Mouse (Mus musculus) frontal cortex, adult (tissue): ENCODE measurements at regions not wholly inside any gene's neighbourhood (a gene's known extent, or its start where the extent isn't known, plus 50 kb on each side); places are given as distances from the start of the nearest gene placed in this dataset.

Source experiments
- ATAC-seq: cut with Nextera tagmentation; 2 replicates; pipeline ENCODE4 v1.9.2; 2017; ENCODE audit warnings: mild to moderate bottlenecking, moderate library complexity, mixed read lengths; ENCODE audit not compliant: low TSS enrichment

DNA sequence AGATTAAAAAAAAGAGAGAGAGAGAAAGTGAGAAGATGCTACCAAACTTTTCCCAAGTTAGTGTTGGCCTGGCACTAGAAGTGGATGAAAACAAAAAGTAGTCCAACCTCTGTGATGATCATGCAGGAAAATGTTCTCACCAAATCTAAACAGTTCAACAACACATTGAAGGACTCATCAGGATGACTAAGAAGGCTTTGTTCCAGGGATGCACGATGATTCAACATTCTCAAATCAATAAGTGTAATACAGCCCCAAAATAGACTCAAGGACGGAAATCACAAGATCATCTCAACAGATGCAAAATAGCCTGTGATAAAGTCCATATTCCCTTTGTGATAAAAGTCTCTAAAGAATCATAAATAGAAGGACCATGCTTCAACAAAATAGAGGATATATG is 106.3 kb downstream of the Cysltr2 start:
- ATAC-seq, result no peak

DNA sequence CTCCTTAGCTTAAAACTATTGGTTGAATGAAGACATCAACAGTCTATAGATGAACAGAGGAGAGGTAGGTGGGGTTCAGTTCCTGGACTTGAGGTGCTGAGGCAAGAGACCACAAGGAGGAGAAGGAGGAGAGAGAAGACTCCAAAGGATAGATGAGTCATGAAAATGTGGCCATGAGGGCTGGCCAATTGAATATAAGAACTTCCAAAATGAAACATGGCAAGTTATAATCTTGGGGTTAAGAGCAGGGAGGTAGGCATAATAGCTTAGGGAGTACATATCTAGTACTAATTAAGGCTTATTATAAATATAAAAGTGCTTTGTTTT is 109.9 kb downstream of the Cysltr2 start:
- no peak for ATAC-seq

DNA sequence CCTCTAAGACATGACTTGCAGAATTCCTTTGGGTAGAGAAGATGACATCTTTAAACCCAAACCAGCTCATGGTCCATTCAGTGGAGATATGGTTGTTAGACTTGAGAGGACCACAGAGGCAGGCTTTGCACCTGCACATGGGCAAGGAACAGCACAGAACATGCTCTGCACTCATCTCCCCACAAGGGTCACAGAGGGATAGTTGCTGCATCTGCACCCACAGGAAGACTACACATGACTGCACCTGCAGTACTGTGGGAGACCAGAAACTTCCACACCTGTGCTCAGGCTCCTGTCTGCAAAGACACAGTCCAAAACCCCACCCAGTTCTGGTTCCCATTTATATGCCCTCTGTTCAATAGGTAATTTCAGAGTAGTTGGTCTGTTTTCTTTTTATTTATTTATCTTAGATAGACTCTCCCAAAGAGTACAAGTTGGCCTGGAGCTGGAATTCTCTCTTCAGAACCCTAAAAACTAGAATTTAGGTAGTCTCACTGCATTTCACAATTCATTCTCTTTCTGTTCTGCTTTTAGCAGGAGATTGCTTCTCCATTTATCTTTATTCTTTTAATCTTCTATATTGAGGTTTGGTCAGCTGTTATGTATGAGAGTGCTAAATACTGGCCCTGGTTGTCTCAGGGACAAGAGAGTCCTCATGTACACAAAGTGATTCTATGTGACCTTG is 110.4 kb downstream of the Cysltr2 start:
- no peak for ATAC-seq

DNA sequence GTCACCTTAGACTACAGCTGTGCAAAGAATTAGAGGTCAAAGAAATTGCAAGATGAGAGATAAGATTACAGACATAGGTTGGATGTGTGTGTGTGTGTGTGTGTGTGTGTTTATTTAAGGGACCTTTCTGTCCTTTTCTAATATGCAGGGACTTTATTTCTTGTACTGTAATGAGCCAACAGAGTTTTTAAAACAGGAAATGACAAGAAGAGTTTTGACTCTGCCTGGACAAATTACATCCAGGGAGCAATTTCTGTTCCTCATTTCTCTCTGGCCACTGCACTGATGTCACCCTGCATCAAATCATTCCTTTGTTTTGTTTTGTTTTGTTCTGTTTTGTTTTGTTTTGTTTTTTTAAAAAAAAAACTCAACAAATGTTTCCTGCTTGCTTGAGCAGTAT is 115.3 kb downstream of the Cysltr2 start:
- no peak for ATAC-seq

DNA sequence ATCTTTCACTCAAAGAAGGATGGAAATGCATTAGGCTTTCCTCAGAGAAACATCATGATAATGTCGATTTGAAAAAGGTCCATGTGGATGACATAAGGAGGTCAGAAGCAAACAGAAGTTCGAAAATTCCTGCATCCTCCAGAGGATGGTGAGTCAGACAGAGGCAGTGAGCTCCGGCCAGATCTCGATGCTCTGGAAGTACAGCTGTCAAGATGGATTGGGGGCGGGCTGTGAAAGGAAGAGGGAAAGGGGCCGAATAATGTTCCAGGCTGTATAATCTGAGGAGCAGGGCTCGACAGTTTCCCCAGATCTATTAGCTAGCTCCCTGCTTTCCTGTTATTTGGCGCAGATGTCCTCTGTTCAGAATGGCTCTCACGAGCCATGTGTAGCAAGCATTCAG is 116.6 kb downstream of the Cysltr2 start:
- ATAC-seq, result peak; percentile 38; the same call in 1 of the 2 replicates

DNA sequence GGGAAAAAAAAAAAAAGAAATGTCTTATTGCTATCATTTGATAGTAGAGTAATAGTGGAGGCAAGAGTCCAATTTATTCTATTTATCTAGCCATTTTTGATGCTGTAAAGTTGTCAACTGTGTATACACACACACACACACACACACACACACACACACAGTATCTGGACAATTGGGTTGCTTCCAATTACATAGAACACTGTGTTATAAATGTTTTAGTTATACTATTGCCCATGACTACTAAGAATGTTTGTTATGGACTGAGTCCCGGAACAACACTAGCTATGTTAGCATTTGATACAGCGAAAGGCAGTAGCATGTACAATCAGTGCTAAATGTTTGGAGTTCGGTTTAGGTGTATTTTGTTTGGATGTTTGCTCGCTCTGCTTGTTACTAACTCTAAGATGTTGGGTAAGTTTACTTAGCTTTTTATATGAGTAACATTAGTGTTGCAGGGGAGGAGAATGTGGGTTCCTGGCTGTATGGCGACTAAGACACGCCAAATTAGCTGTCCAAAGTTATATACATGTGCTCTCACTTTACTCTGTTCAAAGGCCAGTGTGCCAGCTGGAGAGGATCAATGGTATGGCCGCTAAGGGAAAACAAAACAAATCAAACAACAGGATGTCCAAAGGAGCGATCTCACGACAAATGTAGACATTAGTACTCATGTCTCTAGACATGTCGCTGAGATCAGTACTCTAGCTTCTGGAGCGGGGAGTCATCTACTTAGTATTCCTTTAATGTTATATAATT is 147.6 kb downstream of the Cysltr2 start:
- ATAC-seq, result no peak

DNA sequence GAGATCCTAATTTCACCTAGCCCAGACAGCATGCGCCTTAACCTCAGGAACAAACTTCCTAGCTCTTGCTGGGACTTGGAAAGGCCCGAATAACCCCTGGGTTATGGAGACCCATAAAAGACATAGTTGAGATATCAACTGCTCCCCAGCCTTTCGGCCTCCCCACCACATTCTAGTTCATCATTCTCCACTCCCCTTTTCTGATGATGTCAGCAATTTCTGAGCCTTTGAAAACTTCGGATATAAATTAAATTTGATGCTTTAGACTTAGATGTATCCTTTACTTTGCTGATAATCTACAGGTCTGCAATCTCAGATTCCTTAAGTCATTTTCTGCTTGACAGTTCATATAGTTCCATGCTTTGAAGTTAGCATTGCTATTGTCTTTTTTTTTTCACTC is 149.3 kb downstream of the Cysltr2 start:
- no peak for ATAC-seq

DNA sequence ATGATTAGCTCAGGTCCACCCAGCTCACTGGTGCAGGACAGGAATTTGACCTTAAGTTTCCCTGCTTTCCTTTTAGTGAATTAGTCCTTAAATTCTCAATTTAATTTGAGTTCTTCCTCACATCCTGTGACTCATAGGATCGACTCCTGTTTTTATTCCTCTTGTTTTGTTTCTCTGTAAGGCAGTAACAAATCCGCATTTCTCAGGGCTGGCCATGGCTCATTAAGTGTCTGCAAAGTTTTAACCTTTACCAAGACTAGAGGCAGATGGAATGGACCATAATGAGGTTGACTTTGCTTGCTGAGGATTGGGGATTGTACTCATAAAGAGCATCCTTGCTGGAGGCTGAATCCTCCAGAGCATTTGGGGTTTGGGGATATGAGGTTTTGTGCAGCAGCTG is 156.6 kb downstream of the Cysltr2 start:
- no peak for ATAC-seq

DNA sequence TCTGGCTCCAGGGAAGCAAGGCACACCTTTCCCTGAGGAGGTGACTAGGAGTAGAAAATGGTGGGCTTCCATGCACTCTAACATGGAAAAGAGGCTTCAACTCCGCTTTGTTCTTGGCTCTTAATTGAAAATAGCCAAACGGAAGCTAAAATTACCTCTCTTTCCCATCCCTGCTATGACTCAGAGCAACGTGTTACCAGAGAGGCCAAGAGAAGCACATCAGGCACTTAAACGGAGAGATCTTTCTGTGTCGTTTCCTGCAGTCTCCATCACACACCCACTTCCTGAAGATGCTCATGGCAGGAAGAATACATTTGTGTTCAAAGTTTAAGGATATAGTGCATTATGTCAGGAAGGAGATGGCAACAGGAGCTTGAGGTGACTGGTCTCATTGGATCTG is 159.3 kb downstream of the Cysltr2 start:
- peak; percentile 59; the same call in 1 of the 2 replicates for ATAC-seq

DNA sequence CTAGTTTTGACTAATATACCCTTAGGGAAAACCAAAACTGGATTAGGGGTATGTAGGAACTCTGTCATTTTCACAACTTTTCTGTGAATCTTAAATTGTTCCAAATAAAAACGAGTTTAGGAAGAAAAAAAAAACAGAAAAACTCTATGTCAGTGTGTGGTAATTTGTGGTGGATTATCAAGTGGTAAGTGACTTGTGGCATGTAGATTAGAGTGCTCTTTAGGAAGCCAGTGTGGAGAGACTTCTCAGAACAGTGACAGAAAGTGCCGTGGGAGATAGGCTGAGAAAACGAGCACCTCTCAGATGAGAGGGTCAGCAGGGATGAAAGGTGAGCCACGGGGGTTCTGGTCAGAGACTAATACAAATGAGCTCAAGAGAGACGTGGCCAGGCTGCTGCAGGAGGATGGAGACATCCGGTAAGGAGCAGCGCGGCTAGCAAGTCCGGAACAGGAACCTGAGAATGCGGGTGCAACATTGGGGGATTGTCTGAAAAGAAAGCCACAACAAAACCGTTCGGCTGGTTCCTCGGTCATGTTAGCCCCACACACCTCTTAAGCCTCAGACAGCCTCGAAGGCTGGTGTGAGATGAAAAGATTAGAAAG is 161.3 kb downstream of the Cysltr2 start:
- no peak for ATAC-seq

DNA sequence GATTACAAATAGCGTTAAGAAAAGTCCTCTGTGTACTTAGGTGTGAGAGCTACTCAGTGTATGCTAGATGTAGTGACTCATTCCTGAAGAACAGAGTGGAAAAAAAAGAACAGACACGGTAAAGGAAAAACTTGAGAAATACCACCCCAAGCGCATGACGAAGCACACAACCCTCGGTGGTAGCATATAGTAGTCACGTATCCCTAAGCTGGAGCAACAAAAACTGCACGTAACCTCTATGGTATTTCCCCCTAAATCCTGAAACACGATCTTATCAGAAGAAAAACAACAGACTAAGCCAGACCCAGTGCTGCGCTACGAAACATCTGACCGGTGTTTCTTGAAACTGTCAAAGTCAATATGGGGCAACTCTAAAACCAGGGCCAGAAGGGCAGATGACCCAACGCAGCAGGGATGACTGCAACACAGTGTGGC is 162.0 kb downstream of the Cysltr2 start:
- peak; percentile 88 for ATAC-seq

DNA sequence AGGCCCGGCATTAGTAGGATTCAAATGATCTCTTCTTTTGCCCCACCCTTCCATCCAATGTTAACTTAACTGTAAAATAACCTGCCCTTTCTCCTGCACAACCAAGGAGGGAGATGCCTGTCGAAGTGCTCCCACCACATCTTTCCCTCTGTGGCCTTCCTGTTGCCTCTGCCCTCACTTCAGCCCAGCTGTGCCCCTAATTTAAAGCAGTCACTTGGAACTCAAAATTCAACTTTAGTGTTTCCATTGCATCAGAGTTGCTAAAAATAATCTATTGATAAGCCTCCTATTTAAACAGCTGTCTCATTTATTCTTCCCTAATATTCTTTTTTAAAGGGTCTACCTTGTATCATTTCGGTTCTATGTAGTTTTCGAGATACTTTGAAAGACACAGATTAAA is 163.1 kb downstream of the Cysltr2 start:
- ATAC-seq, result no peak

DNA sequence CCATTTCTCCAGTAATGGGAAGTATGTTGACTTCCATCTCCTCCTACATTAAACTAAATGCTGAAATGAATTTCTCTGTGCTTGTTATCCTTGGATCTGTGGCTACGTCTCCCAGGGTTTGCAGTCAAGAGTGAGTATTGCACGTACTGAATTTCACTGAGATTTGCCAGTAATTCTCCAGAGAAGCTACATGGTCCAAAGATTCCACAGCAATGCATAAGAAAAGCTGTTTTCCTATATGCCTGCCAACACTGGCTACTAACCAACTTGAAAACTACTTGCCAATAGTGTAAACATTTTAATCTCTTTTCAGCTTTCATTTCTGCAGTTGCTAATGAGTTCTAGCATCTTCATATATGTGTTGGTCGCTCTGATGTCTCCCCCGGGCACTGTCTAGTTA is 164.4 kb downstream of the Cysltr2 start:
- ATAC-seq, result peak; percentile 20; the same call in 1 of the 2 replicates

DNA sequence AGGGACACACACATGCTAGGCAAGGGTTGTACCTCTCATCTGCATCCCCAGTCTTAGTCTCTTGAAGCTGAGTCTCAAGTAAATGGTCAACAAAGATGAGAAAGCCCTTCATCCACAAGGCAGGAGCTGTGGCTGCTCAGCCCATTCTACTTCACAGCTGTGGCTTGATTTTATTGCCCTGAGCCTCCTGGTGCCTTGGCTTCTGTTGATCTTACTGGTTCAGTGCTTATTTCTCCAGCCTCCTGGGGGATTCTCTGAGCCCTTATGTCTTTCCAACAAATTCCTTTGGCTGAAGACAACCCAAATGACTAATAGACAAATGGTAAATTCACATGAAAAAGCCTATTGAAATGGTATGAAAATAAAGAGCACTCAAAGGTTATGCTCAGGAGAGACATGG is 167.3 kb upstream of the Fndc3a start:
- no peak for ATAC-seq

DNA sequence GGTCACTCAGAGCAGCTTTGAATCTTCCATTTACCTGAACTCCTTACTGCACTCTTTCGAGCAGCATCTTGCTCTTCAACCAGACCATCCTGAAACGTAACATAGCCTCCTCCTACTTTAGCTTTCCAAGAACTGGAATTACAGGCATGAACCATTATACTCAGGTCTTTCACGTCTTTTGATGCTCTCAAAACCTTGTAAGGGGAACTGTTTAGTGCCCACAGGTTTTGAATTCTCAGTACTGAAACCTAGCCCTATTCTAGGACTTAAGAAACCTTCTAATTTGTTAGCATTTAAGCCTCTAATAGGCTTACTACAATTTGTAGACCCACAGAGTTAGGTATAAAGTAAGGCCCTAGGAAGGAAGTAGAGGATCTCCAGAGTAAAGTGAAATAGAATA is 163.7 kb upstream of the Fndc3a start:
- no peak for ATAC-seq

DNA sequence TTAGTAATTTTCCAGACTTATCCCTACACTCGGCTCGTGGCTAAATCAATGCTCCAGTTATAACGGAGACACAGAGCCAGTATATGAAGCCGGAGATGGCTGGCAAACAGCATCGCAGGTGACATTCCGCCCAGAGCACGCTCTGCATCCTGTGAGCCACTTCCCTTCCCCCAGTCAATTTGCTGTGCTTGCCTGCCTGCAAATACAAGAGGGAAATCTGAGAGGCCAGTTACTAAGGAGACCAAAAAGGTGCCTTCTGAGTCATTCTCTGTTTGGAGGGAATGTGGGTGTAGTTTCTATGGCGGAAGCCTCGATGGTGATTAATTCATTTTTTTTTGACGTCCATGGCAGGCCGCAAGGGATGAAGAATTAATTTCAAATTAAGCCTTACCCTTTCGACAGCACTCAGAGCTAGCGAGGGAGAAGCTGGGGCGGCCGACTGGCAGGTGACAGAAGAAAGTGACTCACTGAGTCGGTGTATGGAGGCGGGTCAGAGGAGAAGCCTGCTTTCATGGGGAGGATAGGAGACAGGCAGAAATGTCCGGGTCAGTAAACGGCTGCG is 159.5 kb upstream of the Fndc3a start:
- peak; percentile 97 for ATAC-seq

DNA sequence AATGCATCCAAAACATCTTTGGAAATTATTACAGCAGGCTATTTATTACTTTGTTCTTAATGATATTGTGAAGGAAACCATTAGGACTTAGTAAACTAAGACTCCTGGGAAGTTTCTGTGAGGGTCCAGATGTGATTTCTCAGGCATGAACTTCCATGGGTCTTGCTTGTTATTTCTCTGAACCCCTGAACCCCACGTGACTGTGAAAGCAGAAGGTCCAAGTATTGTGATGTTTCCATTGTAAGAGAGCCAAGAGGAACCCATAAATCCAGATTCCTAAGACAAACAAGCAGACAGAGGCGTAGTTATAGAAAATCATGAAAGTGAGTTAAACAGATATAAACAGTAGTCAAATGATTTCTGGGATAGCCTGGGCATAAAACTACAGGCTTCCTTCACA is 157.1 kb upstream of the Fndc3a start:
- no peak for ATAC-seq

DNA sequence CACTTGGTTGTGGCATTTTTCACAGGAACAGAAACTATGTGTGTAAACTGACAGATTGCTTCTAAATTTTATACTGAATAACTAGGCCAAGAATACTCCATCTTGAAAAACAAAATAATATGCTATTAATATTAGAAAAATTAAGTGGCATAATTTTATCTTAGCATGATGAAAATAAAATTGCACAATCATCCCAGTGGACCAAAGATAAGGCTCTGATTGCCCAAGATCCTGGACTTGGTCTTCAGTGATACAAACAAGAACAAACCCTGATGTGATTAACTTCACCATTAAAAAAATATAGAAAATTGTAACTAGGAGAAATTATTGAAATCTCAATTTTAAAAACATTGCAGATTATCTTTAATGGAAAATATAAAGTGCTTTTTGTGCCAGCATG is 155.7 kb upstream of the Fndc3a start:
- no peak for ATAC-seq

DNA sequence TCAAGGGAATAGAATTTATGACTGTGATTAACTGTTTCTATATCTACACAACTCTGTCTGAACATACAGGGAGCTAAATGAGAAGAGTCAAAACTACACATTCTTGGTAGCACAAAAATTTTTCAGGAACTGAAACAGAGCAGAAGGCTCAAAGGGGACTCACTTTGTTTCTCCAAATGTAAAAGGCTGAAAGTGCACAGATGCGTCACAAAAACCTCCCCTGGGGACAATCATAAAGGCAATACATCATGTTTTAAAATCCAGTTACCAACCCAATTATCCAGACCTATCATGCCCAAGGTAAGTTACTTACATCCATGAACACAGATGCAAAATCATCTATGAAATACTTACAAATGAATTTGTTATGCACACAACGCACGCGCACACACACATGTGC is 155.0 kb upstream of the Fndc3a start:
- no peak for ATAC-seq

DNA sequence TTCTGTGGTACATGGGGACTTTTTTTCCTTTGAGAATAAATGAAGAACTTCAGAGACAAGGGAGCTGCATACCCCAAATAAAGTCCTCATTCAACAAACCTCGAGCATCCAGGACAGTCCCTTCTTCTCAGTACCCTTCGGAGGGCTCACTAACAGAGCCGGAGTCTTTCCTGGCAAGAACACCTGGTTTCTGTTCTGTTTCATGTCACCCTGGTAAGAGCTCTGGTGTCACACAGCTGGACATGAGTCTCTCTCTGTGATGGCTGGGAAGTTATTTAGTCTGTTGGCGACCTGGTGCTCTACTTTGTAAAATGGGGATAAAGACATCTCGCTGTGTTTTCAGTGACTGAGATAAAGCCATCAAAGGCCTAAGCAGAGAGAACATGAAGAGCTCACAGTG is 154.3 kb upstream of the Fndc3a start:
- no peak for ATAC-seq

DNA sequence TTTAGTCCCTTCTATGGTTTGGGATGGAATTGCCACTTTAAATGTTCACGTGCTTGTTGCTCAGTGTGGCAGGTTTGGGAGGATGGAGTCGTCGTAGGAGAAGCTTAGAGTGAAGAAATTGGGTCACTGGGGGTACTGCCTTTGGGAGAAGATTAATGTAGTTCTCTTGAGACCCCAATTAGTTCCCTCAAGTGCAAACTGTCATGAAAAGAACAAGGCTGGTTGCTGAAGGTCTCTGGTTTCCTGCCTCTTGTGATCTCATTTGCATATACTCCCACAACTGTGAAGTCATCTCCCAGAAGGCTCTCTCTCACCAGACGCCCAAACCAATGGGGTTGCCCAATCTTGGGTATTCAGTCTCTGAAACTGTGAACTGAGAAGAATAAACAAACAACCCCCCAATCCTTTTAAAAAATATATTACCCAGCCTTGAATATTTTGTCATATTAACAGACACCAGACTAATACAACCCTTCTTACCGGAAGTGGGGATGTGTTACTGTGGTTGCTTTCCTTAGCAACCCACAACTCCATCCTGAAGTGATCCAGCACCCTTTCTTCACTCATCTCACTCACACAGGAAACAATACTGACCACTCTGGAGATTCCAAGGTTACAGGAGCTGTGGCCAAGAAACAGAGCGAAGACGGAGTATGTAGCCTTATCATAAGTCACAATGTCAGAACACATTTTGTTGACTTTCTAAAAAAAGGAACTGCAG is 153.2 kb upstream of the Fndc3a start:
- ATAC-seq, result no peak

DNA sequence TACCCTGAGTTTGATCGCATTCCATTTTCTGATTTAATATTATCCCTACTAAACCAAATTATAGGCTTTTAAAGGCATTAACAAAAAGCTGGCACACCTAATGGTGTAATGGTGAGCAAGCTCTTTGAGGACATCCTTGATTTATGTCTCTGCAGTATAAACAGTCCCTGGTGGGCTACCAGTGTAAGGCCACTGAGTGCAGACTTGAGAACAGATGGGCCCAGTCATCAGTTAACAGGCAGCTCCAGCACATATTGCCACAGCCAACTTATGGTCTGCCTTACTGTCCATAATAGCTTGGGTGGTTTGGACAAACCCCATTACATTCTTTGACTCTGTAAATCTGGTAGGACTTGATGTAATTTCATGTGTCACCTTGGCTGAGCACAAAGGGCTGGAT is 144.4 kb upstream of the Fndc3a start:
- ATAC-seq, result no peak
